Mouse (Mus musculus): ENCODE data around the gene Sec14l1. TPM values are rescaled to one million over a fixed set of nuclear protein-coding genes. Genes with fewer than 3 reads are reported as not detected.

Gene Sec14l1
- polyA plus RNA-seq, 1 experiment from 2014 or later, result 46.2 TPM

- DNase-seq (ENCODE audit: low spot score), result no peak
- 48% methylated on average over 13 of the region's 13 CpGs for WGBS
- H3K36me3 ChIP-seq, result peaks cover 2% of the 10 kb centered on the region; the same call in 1 of the 2 replicates
- no peaks in the 10 kb centered on the region for H3K27me3 ChIP-seq (ENCODE audit: insufficient read depth, poor library complexity, severe bottlenecking)
- H3K27ac ChIP-seq, result peak overlapping the region; percentile 84
- peak overlapping the region; percentile 12; the same call in 1 of the 2 replicates for H3K4me3 ChIP-seq
- H3K4me1 ChIP-seq, result peaks cover 84% of the 10 kb centered on the region
- H3K9me3 ChIP-seq, result no peaks in the 10 kb centered on the region
Measured at GRCm38 (mm10) chr11:117127250-117127837, 12.4 kb downstream of the Sec14l1 start.

- Histone ChIP-seq H3K4me1 (peaks cover 80% of the 10 kb centered on the region), H3K27ac (peak overlapping the region; percentile 84)
Measured at GRCm38 (mm10) chr11:117127931-117128548, 13.1 kb downstream of the Sec14l1 start.

GRCm38 (mm10) chr11:117129473-117129872 lies 14.5 kb downstream of the Sec14l1 start:
- H3K9me3 ChIP-seq, result no peaks in the 10 kb centered on the region
- peak overlapping the region; percentile 84 for H3K27ac ChIP-seq
- no peaks in the 10 kb centered on the region for H3K27me3 ChIP-seq (ENCODE audit: insufficient read depth, poor library complexity, severe bottlenecking)
- no peak overlapping the region for H3K4me3 ChIP-seq
- H3K4me1 ChIP-seq, result peaks cover 73% of the 10 kb centered on the region
- WGBS, result 48% methylated on average over 11 of the region's 11 CpGs
- peaks cover 7% of the 10 kb centered on the region; the same call in 1 of the 2 replicates for H3K36me3 ChIP-seq
- DNase-seq (ENCODE audit: low spot score), result no peak

More at GRCm38 (mm10) chr11:117127931-117128548, 13.1 kb downstream of the Sec14l1 start:
- H3K27me3 ChIP-seq (ENCODE audit: insufficient read depth, poor library complexity, severe bottlenecking), result no peaks in the 10 kb centered on the region
- 14% methylated on average over 12 of the region's 12 CpGs for WGBS
- H3K9me3 ChIP-seq, result no peaks in the 10 kb centered on the region
- DNase-seq (ENCODE audit: low spot score), result peak; percentile 89
- H3K4me3 ChIP-seq, result peak overlapping the region; percentile 12
- H3K36me3 ChIP-seq, result peaks cover 7% of the 10 kb centered on the region; the same call in 1 of the 2 replicates

- WGBS, result 79% methylated on average over 8 of the region's 8 CpGs
- peak overlapping the region; percentile 84 for H3K27ac ChIP-seq
- peaks cover 7% of the 10 kb centered on the region; the same call in 1 of the 2 replicates for H3K36me3 ChIP-seq
- peaks cover 75% of the 10 kb centered on the region for H3K4me1 ChIP-seq
- DNase-seq (ENCODE audit: low spot score), result no peak
- no peaks in the 10 kb centered on the region for H3K27me3 ChIP-seq (ENCODE audit: insufficient read depth, poor library complexity, severe bottlenecking)
- no peak overlapping the region for H3K4me3 ChIP-seq
- no peaks in the 10 kb centered on the region for H3K9me3 ChIP-seq
Measured at GRCm38 (mm10) chr11:117130068-117130467, 15.1 kb downstream of the Sec14l1 start.

- no peaks in the 10 kb centered on the region for H3K27me3 ChIP-seq (ENCODE audit: insufficient read depth, poor library complexity, severe bottlenecking)
- H3K4me3 ChIP-seq, result no peak overlapping the region
- peaks cover 7% of the 10 kb centered on the region; the same call in 1 of the 2 replicates for H3K36me3 ChIP-seq
- peak overlapping the region; percentile 84; the same call in 1 of the 2 replicates for H3K27ac ChIP-seq
- no peaks in the 10 kb centered on the region for H3K9me3 ChIP-seq
- H3K4me1 ChIP-seq, result peaks cover 75% of the 10 kb centered on the region
- no peak for DNase-seq (ENCODE audit: low spot score)
- 60% methylated on average over 5 of the region's 5 CpGs for WGBS
Measured at GRCm38 (mm10) chr11:117130888-117131287, 15.9 kb downstream of the Sec14l1 start.

GRCm38 (mm10) chr11:117131450-117131849 lies 16.5 kb downstream of the Sec14l1 start:
- no peaks in the 10 kb centered on the region for H3K27me3 ChIP-seq (ENCODE audit: insufficient read depth, poor library complexity, severe bottlenecking)
- H3K4me3 ChIP-seq, result no peak overlapping the region
- H3K27ac ChIP-seq, result no peak overlapping the region
- peaks cover 7% of the 10 kb centered on the region; the same call in 1 of the 2 replicates for H3K36me3 ChIP-seq
- peaks cover 73% of the 10 kb centered on the region for H3K4me1 ChIP-seq
- WGBS, result 96% methylated on average over 10 of the region's 10 CpGs
- no peak for DNase-seq (ENCODE audit: low spot score)
- H3K9me3 ChIP-seq, result no peaks in the 10 kb centered on the region

- Histone ChIP-seq H3K27ac (peak overlapping the region; percentile 63; the same call in 1 of the 2 replicates), H3K27me3 (ENCODE audit: insufficient read depth, poor library complexity, severe bottlenecking) (no peaks in the 10 kb centered on the region), H3K9me3 (no peaks in the 10 kb centered on the region), H3K36me3 (peaks cover 7% of the 10 kb centered on the region), H3K4me1 (peaks cover 67% of the 10 kb centered on the region), H3K4me3 (no peak overlapping the region)
- DNase-seq (ENCODE audit: low spot score), result no peak
- 66% methylated on average over 23 of the region's 23 CpGs for WGBS
Measured at GRCm38 (mm10) chr11:117134776-117135387, 19.9 kb downstream of the Sec14l1 start.

GRCm38 (mm10) chr11:117135457-117136290 lies 20.7 kb downstream of the Sec14l1 start:
- WGBS, result 55% methylated on average over 17 of the region's 17 CpGs
- no peak overlapping the region; the same call in 1 of the 2 replicates for H3K4me3 ChIP-seq
- H3K27me3 ChIP-seq (ENCODE audit: insufficient read depth, poor library complexity, severe bottlenecking), result no peaks in the 10 kb centered on the region
- H3K4me1 ChIP-seq, result peaks cover 59% of the 10 kb centered on the region
- DNase-seq (ENCODE audit: low spot score), result no peak
- no peaks in the 10 kb centered on the region for H3K9me3 ChIP-seq
- H3K27ac ChIP-seq, result peak overlapping the region; percentile 75
- H3K36me3 ChIP-seq, result peaks cover 7% of the 10 kb centered on the region

GRCm38 (mm10) chr11:117136880-117137279 lies 21.9 kb downstream of the Sec14l1 start:
- no peak overlapping the region for H3K4me3 ChIP-seq
- H3K4me1 ChIP-seq, result peaks cover 63% of the 10 kb centered on the region
- no peak for DNase-seq (ENCODE audit: low spot score)
- no peaks in the 10 kb centered on the region for H3K9me3 ChIP-seq
- no peaks in the 10 kb centered on the region for H3K27me3 ChIP-seq (ENCODE audit: insufficient read depth, poor library complexity, severe bottlenecking)
- WGBS, result 79% methylated on average over 14 of the region's 14 CpGs
- H3K36me3 ChIP-seq, result peaks cover 13% of the 10 kb centered on the region
- 0 out of 2 replicates have a peak overlapping the region, but pooled peaks have one; percentile 37 for H3K27ac ChIP-seq

- 84% methylated on average over 9 of the region's 9 CpGs for WGBS
Measured at GRCm38 (mm10) chr11:117138213-117138761, 23.3 kb downstream of the Sec14l1 start.

GRCm38 (mm10) chr11:117138795-117139463 lies 24.0 kb downstream of the Sec14l1 start:
- Histone ChIP-seq H3K4me1 (peaks cover 74% of the 10 kb centered on the region), H3K27ac (peak overlapping the region; percentile 37), H3K27me3 (ENCODE audit: insufficient read depth, poor library complexity, severe bottlenecking) (no peaks in the 10 kb centered on the region), H3K9me3 (no peaks in the 10 kb centered on the region), H3K4me3 (no peak overlapping the region), H3K36me3 (peaks cover 28% of the 10 kb centered on the region)
- WGBS, result 48% methylated on average over 12 of the region's 12 CpGs
- no peak for DNase-seq (ENCODE audit: low spot score)

More at GRCm38 (mm10) chr11:117138213-117138761, 23.3 kb downstream of the Sec14l1 start:
- no peak for DNase-seq (ENCODE audit: low spot score)
- H3K27me3 ChIP-seq (ENCODE audit: insufficient read depth, poor library complexity, severe bottlenecking), result no peaks in the 10 kb centered on the region
- H3K9me3 ChIP-seq, result no peaks in the 10 kb centered on the region
- H3K27ac ChIP-seq, result peak overlapping the region; percentile 65; the same call in 1 of the 2 replicates
- H3K4me1 ChIP-seq, result peaks cover 72% of the 10 kb centered on the region
- peaks cover 22% of the 10 kb centered on the region for H3K36me3 ChIP-seq
- H3K4me3 ChIP-seq, result no peak overlapping the region
